Mouse (Mus musculus) kidney, embryonic 16.5 days (tissue): ENCODE data around the gene Osbpl10. TPM values are rescaled to one million over a fixed set of nuclear protein-coding genes. Genes with fewer than 3 reads are reported as not detected.

ENCODE experiments used
- ATAC-seq: fragments of 200-750 bp; cut with Nextera tagmentation; 2 replicates; pipeline ENCODE4 v1.8.0; 2017; ENCODE audit warnings: moderate TSS enrichment; ENCODE audit not compliant: low FRiP score, low TSS enrichment
- H3K27ac ChIP-seq: fragments of 300-500 bp; sonication (generic); 2 replicates; pipeline ENCODE4 v1.5.1; 2014; ENCODE audit warnings: low read length
- H3K27me3 ChIP-seq: fragments of 300-500 bp; sonication (generic); 2 replicates; pipeline ENCODE4 v1.6.1; 2014; ENCODE audit warnings: low read length, control low read depth, mixed read lengths; ENCODE audit not compliant: insufficient read depth
- H3K36me3 ChIP-seq: fragments of 300-500 bp; sonication (generic); 2 replicates; pipeline ENCODE4 v1.6.1; 2014; ENCODE audit warnings: low read length, control low read depth, mixed read lengths; ENCODE audit not compliant: insufficient read depth
- H3K4me1 ChIP-seq: fragments of 300-500 bp; sonication (generic); 2 replicates; pipeline ENCODE4 v1.6.1; 2014; ENCODE audit warnings: low read length, control low read depth, mixed read lengths; ENCODE audit not compliant: insufficient read depth
- H3K4me2 ChIP-seq: fragments of 300-500 bp; sonication (generic); replicated peaks from 2 replicates; pipeline ENCODE4 v1.6.1; 2014; ENCODE audit warnings: low read depth, low read length
- H3K4me3 ChIP-seq: fragments of 300-500 bp; sonication (generic); 2 replicates; pipeline ENCODE4 v1.5.1; 2014; ENCODE audit warnings: mild to moderate bottlenecking, low read length
- H3K9ac ChIP-seq: fragments of 300-500 bp; sonication (generic); replicated peaks from 2 replicates; pipeline ENCODE4 v1.6.1; 2014; ENCODE audit warnings: low read length
- H3K9me3 ChIP-seq: fragments of 300-500 bp; sonication (generic); 2 replicates; pipeline ENCODE4 v1.6.1; 2016; ENCODE audit warnings: low read length, control low read depth
- WGBS: fragments of 180-500 bp; shearing (Covaris S2); extraction: QIAGEN DNeasy Blood & Tissue Kit; methylation state at CpG from one replicate; pipeline ENCODE4 v1.1.7; 2014; 5-methylcytosine and 5-hydroxymethylcytosine counted together
- polyA plus RNA-seq: library from polyadenylated mRNA; unstranded; fragments of >200 nt; fragmentation: Nextera tagmentation; extraction: Ambion mirVana; gene quantifications from 2 replicates; pipeline ENCODE4 v1.2.1, GENCODE M21; 2015

The Osbpl10 gene
- polyA plus RNA-seq, 1 experiment from 2014 or later = 2.8 TPM

GRCm38 (mm10) chr9:115214572-115215571 lies 236.5 kb downstream of the Osbpl10 start:
- Histone ChIP-seq H3K27me3 (no peaks in the 10 kb centered on the region), H3K4me2 (no peak overlapping the region), H3K9me3 (no peaks in the 10 kb centered on the region), H3K4me3 (no peak overlapping the region), H3K9ac (no peak overlapping the region), H3K27ac (peak overlapping the region; percentile 66), H3K4me1 (peaks cover 23% of the 10 kb centered on the region), H3K36me3 (no peaks in the 10 kb centered on the region)
- peak; percentile 78 for ATAC-seq
- WGBS = 12% methylated on average over 7 of the region's 7 CpGs

DNA sequence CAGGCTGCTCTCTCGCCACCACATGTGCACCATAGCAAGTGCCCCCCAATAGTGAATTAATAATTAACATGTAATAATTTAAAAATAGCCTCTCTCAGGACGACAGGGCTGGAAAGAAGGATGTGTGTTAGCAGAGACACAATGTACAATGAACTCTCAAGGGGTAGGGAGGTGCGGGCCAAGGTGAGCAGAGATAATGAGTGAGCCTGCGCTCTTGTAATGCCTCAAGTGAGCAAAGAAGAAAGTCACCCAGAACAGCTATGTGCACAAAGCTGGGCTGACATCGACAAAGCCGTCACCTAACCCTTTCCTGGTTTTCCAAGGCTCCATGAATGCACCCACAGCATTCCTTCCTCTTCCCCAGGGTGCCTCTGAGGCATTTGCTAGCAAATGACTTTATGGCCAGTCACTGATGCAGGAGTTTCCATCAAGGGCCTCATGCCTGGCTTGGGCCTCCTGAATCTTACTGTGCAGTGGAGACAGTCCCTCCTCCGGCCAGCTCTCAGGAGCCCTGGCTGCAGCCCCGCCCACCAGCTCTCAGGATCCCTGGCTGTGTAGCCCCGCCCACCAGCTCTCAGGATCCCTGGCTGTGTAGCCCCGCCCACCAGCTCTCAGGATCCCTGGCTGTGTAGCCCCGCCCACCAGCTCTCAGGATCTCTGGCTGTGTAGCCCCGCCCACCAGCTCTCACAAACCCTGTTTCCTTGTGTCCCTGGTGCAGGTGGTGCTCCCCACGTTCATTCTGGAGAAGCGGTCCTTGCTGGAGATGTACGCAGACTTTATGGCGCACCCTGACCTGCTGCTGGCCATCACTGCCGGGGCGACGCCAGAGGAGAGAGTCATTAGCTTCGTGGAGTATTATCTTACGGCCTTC lies 237.7 kb downstream of the Osbpl10 start:
- ATAC-seq = peak; percentile 83
- H3K4me1 ChIP-seq = peaks cover 23% of the 10 kb centered on the region
- H3K9me3 ChIP-seq = no peaks in the 10 kb centered on the region
- H3K27me3 ChIP-seq = no peaks in the 10 kb centered on the region
- H3K9ac ChIP-seq = no peak overlapping the region
- peak overlapping the region; percentile 54 for H3K27ac ChIP-seq
- H3K4me3 ChIP-seq = peak overlapping the region; percentile 14; the same call in 1 of the 2 replicates
- H3K36me3 ChIP-seq = no peaks in the 10 kb centered on the region
- 18% methylated on average over 21 of the region's 21 CpGs for WGBS
- peak overlapping the region; percentile 30 for H3K4me2 ChIP-seq

DNA sequence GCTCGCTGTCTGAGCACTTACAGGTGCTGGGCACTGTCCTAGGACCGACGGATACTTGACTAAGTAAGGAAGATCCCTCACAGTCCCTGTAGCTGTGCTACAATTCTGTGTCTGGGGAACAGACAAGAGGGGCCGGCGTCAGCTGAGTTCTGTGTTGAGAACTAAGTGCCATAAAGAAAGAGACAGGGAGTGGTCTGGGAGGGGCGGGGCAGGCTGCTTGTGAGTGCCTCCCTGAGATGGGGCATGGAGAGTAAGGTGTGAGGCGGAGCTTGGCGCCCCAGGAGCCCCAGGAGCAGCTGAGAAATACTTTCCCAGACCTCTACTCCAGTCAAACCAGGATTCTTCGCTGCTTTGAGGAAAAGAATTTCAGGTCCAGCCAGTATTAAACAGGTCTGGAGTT lies 239.6 kb downstream of the Osbpl10 start:
- ATAC-seq = no peak
- peaks cover 23% of the 10 kb centered on the region for H3K4me1 ChIP-seq
- no peaks in the 10 kb centered on the region for H3K27me3 ChIP-seq
- no peaks in the 10 kb centered on the region for H3K36me3 ChIP-seq
- WGBS = 33% methylated on average over 9 of the region's 9 CpGs
- H3K9ac ChIP-seq = no peak overlapping the region
- no peak overlapping the region for H3K27ac ChIP-seq
- no peak overlapping the region for H3K4me2 ChIP-seq
- no peaks in the 10 kb centered on the region for H3K9me3 ChIP-seq
- H3K4me3 ChIP-seq = no peak overlapping the region

DNA sequence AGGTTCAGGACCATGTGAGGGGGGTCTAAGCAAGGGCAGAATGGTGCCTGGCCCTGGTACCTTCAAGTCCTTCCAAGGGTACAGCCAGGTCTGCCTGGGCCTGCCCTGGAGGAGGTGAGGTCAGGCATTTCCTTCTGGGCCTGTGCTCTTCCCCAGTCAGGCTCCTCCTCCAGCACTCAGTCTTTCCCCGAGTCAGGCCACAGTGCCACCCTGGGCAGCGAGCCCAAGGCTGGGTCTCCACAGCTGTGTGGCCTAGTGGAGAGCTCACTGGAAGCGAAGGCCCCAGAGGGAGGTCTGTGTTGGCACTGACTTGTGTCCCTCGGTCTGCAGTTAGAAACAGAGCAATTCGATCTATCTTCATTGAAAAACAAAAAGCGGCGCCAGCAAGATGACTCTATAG lies 242.1 kb downstream of the Osbpl10 start:
- Histone ChIP-seq H3K9me3 (no peaks in the 10 kb centered on the region), H3K4me1 (peaks cover 7% of the 10 kb centered on the region), H3K4me3 (no peak overlapping the region), H3K27me3 (no peaks in the 10 kb centered on the region), H3K9ac (no peak overlapping the region), H3K36me3 (no peaks in the 10 kb centered on the region), H3K4me2 (no peak overlapping the region), H3K27ac (no peak overlapping the region)
- ATAC-seq = no peak
- 70% methylated on average over 7 of the region's 7 CpGs for WGBS

DNA sequence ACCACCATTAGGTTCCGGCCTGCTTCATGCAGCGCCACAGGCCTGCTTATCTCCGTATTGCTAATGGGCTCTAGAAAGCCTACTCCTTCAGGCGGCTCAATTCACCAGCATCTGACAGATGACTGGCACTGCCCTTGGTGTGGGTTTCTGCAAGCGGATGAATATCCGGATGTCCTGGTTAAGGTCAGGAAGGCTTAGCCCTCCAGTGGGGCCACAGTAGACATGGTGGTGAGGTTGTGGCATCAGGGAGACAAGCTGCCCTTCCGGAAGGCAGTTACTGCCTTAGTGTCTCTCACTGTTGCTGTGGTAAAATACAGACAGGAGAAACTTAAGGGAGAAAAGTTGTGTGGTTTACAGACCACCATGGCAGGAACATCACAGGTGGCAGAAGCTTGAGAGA lies 242.9 kb downstream of the Osbpl10 start:
- Histone ChIP-seq H3K4me3 (no peak overlapping the region), H3K36me3 (no peaks in the 10 kb centered on the region), H3K9ac (no peak overlapping the region), H3K27me3 (no peaks in the 10 kb centered on the region), H3K4me1 (no peaks in the 10 kb centered on the region), H3K9me3 (no peaks in the 10 kb centered on the region), H3K27ac (no peak overlapping the region), H3K4me2 (no peak overlapping the region)
- 87% methylated on average over 7 of the region's 7 CpGs for WGBS
- ATAC-seq = no peak

DNA sequence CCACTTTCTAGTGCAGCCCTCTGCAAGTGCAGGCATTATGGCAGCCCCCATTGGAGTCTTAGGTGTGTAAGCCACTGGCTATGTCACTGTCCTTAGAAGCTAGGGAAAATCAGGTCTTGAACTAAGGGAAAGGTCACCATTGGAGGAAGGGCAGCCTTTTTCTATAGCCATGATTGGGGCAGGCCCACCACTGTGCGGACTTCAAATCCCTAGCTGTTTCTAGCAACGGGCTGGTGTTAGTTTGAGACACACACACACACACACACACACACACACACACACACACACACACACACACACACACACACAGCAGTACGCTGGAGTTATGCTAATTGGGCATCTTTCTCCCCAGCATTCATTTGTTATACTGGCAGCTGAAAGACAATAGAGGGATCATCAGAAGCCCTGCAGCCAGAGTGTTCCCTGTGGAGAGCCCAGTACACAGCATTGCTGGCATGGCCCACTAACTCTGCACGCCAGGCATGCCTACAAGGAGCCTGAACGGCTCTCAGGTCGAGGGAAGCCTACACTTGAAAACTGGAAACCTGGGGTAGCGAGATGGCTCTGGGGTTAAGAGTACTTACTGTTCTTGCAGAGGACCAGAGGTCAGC lies 246.5 kb downstream of the Osbpl10 start:
- no peaks in the 10 kb centered on the region for H3K36me3 ChIP-seq

GRCm38 (mm10) chr9:115229145-115229544 lies 250.8 kb downstream of the Osbpl10 start:
- no peak for ATAC-seq
- Histone ChIP-seq H3K9me3 (no peaks in the 10 kb centered on the region), H3K9ac (no peak overlapping the region), H3K4me2 (no peak overlapping the region), H3K4me3 (no peak overlapping the region), H3K4me1 (peaks cover 12% of the 10 kb centered on the region; the same call in 1 of the 2 replicates), H3K36me3 (no peaks in the 10 kb centered on the region), H3K27ac (no peak overlapping the region), H3K27me3 (no peaks in the 10 kb centered on the region)
- WGBS = 80% methylated on average over 4 of the region's 4 CpGs

More for the DNA sequence above, 246.5 kb downstream of the Osbpl10 start:
- no peaks in the 10 kb centered on the region for H3K27me3 ChIP-seq
- WGBS = 69% methylated on average over 7 of the region's 7 CpGs
- H3K27ac ChIP-seq = no peak overlapping the region
- H3K4me1 ChIP-seq = peaks cover 7% of the 10 kb centered on the region; the same call in 1 of the 2 replicates
- no peak overlapping the region for H3K9ac ChIP-seq
- H3K4me2 ChIP-seq = no peak overlapping the region
- no peak overlapping the region for H3K4me3 ChIP-seq
- no peak for ATAC-seq
- no peaks in the 10 kb centered on the region for H3K9me3 ChIP-seq

- Histone ChIP-seq H3K4me3 (no peak overlapping the region), H3K4me2 (no peak overlapping the region), H3K27me3 (no peaks in the 10 kb centered on the region), H3K9ac (no peak overlapping the region), H3K27ac (no peak overlapping the region), H3K36me3 (no peaks in the 10 kb centered on the region), H3K4me1 (peaks cover 12% of the 10 kb centered on the region; the same call in 1 of the 2 replicates), H3K9me3 (no peaks in the 10 kb centered on the region)
- no peak for ATAC-seq
- WGBS = 56% methylated on average over 10 of the region's 10 CpGs
These were observed 251.3 kb downstream of the Osbpl10 start for GRCm38 (mm10) chr9:115229676-115230075.

DNA sequence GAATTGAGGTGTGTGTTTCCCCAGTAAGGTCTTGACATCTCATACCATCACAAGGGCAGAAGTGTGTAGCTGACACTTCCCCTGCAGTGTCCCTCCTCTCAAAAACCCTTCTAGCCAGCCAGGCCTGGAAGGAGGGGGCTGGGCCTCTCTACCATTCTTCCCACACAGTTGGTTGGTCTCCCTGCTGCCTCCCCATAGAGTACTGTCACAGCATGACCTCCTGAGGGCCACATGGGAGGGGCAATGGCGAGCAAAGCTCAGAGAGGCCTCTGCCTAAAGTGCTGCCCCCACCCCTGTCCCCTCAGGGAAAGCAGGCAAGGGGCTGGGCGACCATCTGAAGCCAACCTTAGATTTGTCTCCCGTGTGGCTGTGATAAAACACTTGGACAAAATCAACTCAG lies 251.8 kb downstream of the Osbpl10 start:
- no peak overlapping the region for H3K9ac ChIP-seq
- H3K4me2 ChIP-seq = no peak overlapping the region
- no peaks in the 10 kb centered on the region for H3K9me3 ChIP-seq
- H3K27me3 ChIP-seq = no peaks in the 10 kb centered on the region
- WGBS = 28% methylated on average over 3 of the region's 3 CpGs
- H3K4me3 ChIP-seq = no peak overlapping the region
- no peaks in the 10 kb centered on the region for H3K36me3 ChIP-seq
- no peak overlapping the region for H3K27ac ChIP-seq
- H3K4me1 ChIP-seq = peaks cover 12% of the 10 kb centered on the region; the same call in 1 of the 2 replicates
- peak; percentile 31; the same call in 1 of the 2 replicates for ATAC-seq
